1 mouse cellular context compared by ENCODE assay signal in the genomic region with DNA sequence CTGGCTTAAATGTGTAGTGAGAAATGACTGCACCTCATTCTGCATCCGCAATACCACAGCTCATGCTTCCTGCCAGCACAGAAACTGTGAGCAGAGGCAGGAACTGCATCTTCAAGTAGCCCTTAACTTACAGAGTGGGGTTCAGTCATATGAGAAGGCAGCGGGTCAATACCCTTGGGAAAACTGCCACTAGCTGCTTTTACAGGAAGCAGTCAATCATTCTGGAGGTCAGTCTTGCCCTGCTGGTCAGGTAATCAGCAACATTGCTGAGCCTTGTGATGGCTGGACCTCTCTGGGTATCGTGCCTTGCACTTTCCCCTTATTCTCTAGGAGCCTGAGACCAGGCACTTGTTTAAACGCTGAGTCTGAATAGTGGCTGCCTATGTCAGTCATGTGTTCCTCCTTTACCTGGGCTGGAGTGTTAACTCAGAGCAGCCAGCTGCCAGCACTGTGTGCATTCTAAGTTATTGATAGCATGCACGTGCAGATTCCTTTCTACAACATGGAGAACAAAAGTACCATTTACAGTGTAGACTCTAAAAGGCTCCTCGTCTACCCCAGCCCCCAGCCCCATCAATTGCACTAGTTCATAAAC.
TF ChIP-seq lines count a peak whose summit lies in the region.

No protein-coding gene starts in this region.

TF ChIP-seq in CH12.LX, 34 proteins besides CTCF, POLR2A, EP300 and RAD21:
- TF ChIP-seq BHLHE40 (IDR thresholded peaks at IDR 0.05; ENCODE audit: low read depth, low read length), result peak; percentile 12; the same call in 1 of the 2 replicates
- TF ChIP-seq TCF12 (IDR thresholded peaks at IDR 0.05; ENCODE audit: low read depth, low read length), result no peak
- no peak for TF ChIP-seq SIN3A (IDR thresholded peaks at IDR 0.05; ENCODE audit: low read length)
- TF ChIP-seq CHD1 (IDR thresholded peaks at IDR 0.05; ENCODE audit: low read depth, low read length), result no peak
- no peak for TF ChIP-seq NELFE (IDR thresholded peaks at IDR 0.05; ENCODE audit: low read depth, low read length)
- TF ChIP-seq MAX (IDR thresholded peaks at IDR 0.05; ENCODE audit: low read length), result no peak
- TF ChIP-seq POLR2AphosphoS2 (IDR thresholded peaks at IDR 0.05; ENCODE audit: low read depth, low read length), result no peak
TF ChIP-seq in CH12.LX: peak in this region for 1.
